Mouse (Mus musculus): ENCODE results near the gene Anxa5. TPM values are rescaled to one million over a fixed set of nuclear protein-coding genes. Genes with fewer than 3 reads are reported as not detected.
A peak's percentile ranks its signal among the peaks of the same experiment; 100 is the strongest.

Gene Anxa5
- polyA plus RNA-seq, 1 experiment = 313 TPM

DNA sequence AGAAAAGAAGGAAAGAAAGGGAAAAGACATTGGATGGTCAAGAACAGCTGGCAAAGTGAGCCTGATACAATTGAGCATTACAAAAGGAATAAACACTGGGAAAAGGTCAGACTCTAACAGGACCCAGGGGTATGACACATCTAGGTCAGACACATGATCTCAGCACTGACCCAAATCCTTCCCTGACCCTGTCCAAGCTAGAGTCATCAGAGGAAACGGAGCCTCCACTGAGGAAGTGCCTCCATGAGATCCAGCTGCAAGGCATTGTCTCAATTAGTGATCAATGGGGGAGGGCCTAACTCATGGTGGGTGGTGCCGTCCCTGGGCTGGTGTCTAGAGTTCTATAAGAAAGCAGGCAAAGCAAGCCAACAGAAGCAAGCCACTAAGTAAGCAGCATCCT, 6.8 kb downstream of the Anxa5 start:
- TF ChIP-seq MAX (IDR thresholded peaks at IDR 0.05; ENCODE audit: low read depth) = no peak
- TF ChIP-seq MYOD1 (IDR thresholded peaks at IDR 0.05; ENCODE audit: control insufficient read depth in 1 of 3, insufficient read length in 2 of 3, low read depth in 2 of 3) = peak in 2 of 3 experiments; percentile 8 to 23
- no peak for TF ChIP-seq USF1 (IDR thresholded peaks at IDR 0.05; ENCODE audit: low read depth)
- H3ac ChIP-seq (ENCODE audit: control insufficient read depth, insufficient read length) = no peak overlapping the region
- H3K79me2 ChIP-seq (ENCODE audit: control insufficient read depth, insufficient read depth) = peaks cover 74% of the 10 kb centered on the region
- peaks cover 12% of the 10 kb centered on the region for H3K36me3 ChIP-seq (ENCODE audit: control insufficient read depth, insufficient read depth)
- H3K4me2 ChIP-seq (ENCODE audit: low read depth) = peak overlapping the region; percentile 55
- H3K4me3 ChIP-seq = no peak overlapping the region
- H3K27me3 ChIP-seq (ENCODE audit: control insufficient read depth, insufficient read depth, insufficient read length) = no peaks in the 10 kb centered on the region

DNA sequence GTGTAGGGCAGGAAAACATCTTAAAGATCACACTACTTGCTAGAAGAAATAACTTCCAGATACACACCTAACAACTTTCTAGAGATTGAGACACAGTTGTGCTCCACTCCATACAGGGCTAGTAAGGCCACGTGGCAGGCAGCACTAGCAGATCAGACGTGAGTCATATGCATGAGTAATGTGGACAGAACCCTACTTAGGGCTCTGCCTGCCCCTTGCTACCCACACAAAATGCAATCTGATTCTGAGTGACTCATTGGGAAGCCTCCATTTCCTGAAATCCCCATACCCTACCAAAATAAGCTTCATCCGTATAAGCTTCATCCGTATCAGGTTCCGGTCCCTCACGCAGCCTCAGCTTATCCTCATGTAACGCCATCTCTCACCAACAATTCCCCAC, 8.1 kb downstream of the Anxa5 start:
- H3ac ChIP-seq (ENCODE audit: control insufficient read depth, insufficient read length) = no peak overlapping the region
- TF ChIP-seq REST (IDR thresholded peaks at IDR 0.05; ENCODE audit: insufficient read depth, insufficient read length) (no peak), E2F4 (IDR thresholded peaks at IDR 0.05; ENCODE audit: insufficient read depth) (no peak), MYOD1 (IDR thresholded peaks at IDR 0.05; ENCODE audit: control insufficient read depth in 1 of 3, insufficient read length in 2 of 3, low read depth in 2 of 3) (peak in 1 of 3 experiments; percentile 30), POLR2AphosphoS2 (IDR thresholded peaks at IDR 0.05; ENCODE audit: insufficient read length, low read depth) (no peak), POLR2A (IDR thresholded peaks at IDR 0.05; ENCODE audit: insufficient read length, low read depth) (peak; percentile 18), USF1 (IDR thresholded peaks at IDR 0.05; ENCODE audit: low read depth) (peak; percentile 95), MYOG (IDR thresholded peaks at IDR 0.05; ENCODE audit: control insufficient read depth in 1 of 3, insufficient read depth in 1 of 3, insufficient read length in 2 of 3, low read depth in 2 of 3) (no peak), TCF12 (IDR thresholded peaks at IDR 0.05; ENCODE audit: insufficient read depth, poor library complexity, severe bottlenecking) (no peak), CEBPB (IDR thresholded peaks at IDR 0.05; ENCODE audit: insufficient read depth, poor library complexity, severe bottlenecking) (peak; percentile 60; the same call in 1 of the 2 replicates), TCF3 (IDR thresholded peaks at IDR 0.05; ENCODE audit: insufficient read length, low read depth) (no peak), MAX (IDR thresholded peaks at IDR 0.05; ENCODE audit: low read depth) (peak; percentile 95), SRF (IDR thresholded peaks at IDR 0.05; ENCODE audit: control insufficient read depth, insufficient read length, low read depth) (peak; percentile 78)
- H3K27me3 ChIP-seq (ENCODE audit: control insufficient read depth, insufficient read depth, insufficient read length) = no peaks in the 10 kb centered on the region
- peak overlapping the region; percentile 82 for H3K4me2 ChIP-seq (ENCODE audit: low read depth)
- H3K79me2 ChIP-seq (ENCODE audit: control insufficient read depth, insufficient read depth) = peaks cover 62% of the 10 kb centered on the region
- no peak overlapping the region for H3K4me3 ChIP-seq
- peaks cover 23% of the 10 kb centered on the region for H3K36me3 ChIP-seq (ENCODE audit: control insufficient read depth, insufficient read depth)

DNA sequence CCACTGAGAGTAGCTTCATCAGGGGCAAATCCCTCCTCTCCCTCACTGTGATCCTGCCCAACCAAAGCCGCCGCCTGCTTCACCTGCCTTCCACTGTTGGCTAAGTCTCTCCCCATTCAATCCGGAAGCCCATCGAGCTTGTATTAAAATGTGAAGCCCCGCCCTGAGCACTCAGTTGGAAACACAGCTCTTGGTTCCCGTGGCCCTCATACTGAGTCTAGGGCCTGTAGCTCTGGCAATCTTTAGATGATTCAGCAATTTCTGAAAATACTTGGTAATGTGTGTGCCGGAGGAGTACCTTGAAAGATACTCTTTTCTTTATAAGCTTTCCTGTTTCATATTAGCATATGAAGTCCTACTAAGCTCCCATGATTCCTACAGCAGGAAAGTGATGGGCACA, 10.2 kb downstream of the Anxa5 start:
- Histone ChIP-seq H3K36me3 (ENCODE audit: control insufficient read depth, insufficient read depth) (peaks cover 41% of the 10 kb centered on the region), H3K27me3 (ENCODE audit: control insufficient read depth, insufficient read depth, insufficient read length) (no peaks in the 10 kb centered on the region), H3K79me2 (ENCODE audit: control insufficient read depth, insufficient read depth) (peaks cover 41% of the 10 kb centered on the region), H3ac (ENCODE audit: control insufficient read depth, insufficient read length) (no peak overlapping the region), H3K4me3 (no peak overlapping the region), H3K4me2 (ENCODE audit: low read depth) (no peak overlapping the region)
- TF ChIP-seq MYOD1 (IDR thresholded peaks at IDR 0.05; ENCODE audit: control insufficient read depth in 1 of 3, insufficient read length in 2 of 3, low read depth in 2 of 3) (no peak), MYOG (IDR thresholded peaks at IDR 0.05; ENCODE audit: control insufficient read depth in 1 of 3, insufficient read depth in 1 of 3, insufficient read length in 2 of 3, low read depth in 2 of 3) (no peak), E2F4 (IDR thresholded peaks at IDR 0.05; ENCODE audit: insufficient read depth) (no peak), SRF (IDR thresholded peaks at IDR 0.05; ENCODE audit: control insufficient read depth, insufficient read length, low read depth) (no peak), CEBPB (IDR thresholded peaks at IDR 0.05; ENCODE audit: insufficient read depth, poor library complexity, severe bottlenecking) (no peak), TCF3 (IDR thresholded peaks at IDR 0.05; ENCODE audit: insufficient read length, low read depth) (no peak), POLR2A (IDR thresholded peaks at IDR 0.05; ENCODE audit: insufficient read length, low read depth) (no peak), TCF12 (IDR thresholded peaks at IDR 0.05; ENCODE audit: insufficient read depth, poor library complexity, severe bottlenecking) (no peak), MAX (IDR thresholded peaks at IDR 0.05; ENCODE audit: low read depth) (no peak), REST (IDR thresholded peaks at IDR 0.05; ENCODE audit: insufficient read depth, insufficient read length) (no peak), POLR2AphosphoS2 (IDR thresholded peaks at IDR 0.05; ENCODE audit: insufficient read length, low read depth) (no peak), USF1 (IDR thresholded peaks at IDR 0.05; ENCODE audit: low read depth) (no peak)

DNA sequence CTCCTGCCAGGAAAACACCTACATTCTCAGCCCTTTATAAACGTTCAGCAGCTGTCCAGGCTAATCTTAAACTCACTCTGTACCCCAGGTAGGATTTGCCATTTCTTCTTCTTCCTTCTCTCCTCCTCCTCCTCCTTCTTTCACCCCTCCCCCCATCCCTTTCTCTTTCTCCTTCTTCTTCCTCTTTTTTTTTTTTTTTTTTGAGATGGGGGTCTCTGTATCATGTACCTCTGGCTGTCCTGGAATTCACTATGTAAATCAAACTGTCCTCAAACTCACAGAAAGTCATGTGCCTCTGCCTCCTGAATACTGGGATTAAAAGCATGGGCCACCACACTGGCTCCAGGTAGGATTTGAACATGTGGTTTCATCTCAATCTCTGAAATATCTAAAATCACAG, 13.3 kb downstream of the Anxa5 start:
- peaks cover 33% of the 10 kb centered on the region for H3K79me2 ChIP-seq (ENCODE audit: control insufficient read depth, insufficient read depth)
- peaks cover 73% of the 10 kb centered on the region for H3K36me3 ChIP-seq (ENCODE audit: control insufficient read depth, insufficient read depth)
- H3K4me2 ChIP-seq (ENCODE audit: low read depth) = no peak overlapping the region
- no peak overlapping the region for H3K4me3 ChIP-seq
- no peak overlapping the region for H3ac ChIP-seq (ENCODE audit: control insufficient read depth, insufficient read length)
- H3K27me3 ChIP-seq (ENCODE audit: control insufficient read depth, insufficient read depth, insufficient read length) = no peaks in the 10 kb centered on the region
- TF ChIP-seq MYOG (IDR thresholded peaks at IDR 0.05; ENCODE audit: control insufficient read depth in 1 of 3, insufficient read depth in 1 of 3, insufficient read length in 2 of 3, low read depth in 2 of 3) = no peak
- TF ChIP-seq CEBPB (IDR thresholded peaks at IDR 0.05; ENCODE audit: insufficient read depth, poor library complexity, severe bottlenecking) = no peak
- no peak for TF ChIP-seq REST (IDR thresholded peaks at IDR 0.05; ENCODE audit: insufficient read depth, insufficient read length)
- TF ChIP-seq TCF3 (IDR thresholded peaks at IDR 0.05; ENCODE audit: insufficient read length, low read depth) = no peak
- TF ChIP-seq USF1 (IDR thresholded peaks at IDR 0.05; ENCODE audit: low read depth) = no peak
- no peak for TF ChIP-seq TCF12 (IDR thresholded peaks at IDR 0.05; ENCODE audit: insufficient read depth, poor library complexity, severe bottlenecking)
- no peak for TF ChIP-seq POLR2AphosphoS2 (IDR thresholded peaks at IDR 0.05; ENCODE audit: insufficient read length, low read depth)
- TF ChIP-seq MAX (IDR thresholded peaks at IDR 0.05; ENCODE audit: low read depth) = no peak
- no peak for TF ChIP-seq MYOD1 (IDR thresholded peaks at IDR 0.05; ENCODE audit: control insufficient read depth in 1 of 3, insufficient read length in 2 of 3, low read depth in 2 of 3)
- TF ChIP-seq SRF (IDR thresholded peaks at IDR 0.05; ENCODE audit: control insufficient read depth, insufficient read length, low read depth) = no peak
- no peak for TF ChIP-seq POLR2A (IDR thresholded peaks at IDR 0.05; ENCODE audit: insufficient read length, low read depth)
- no peak for TF ChIP-seq E2F4 (IDR thresholded peaks at IDR 0.05; ENCODE audit: insufficient read depth)

DNA sequence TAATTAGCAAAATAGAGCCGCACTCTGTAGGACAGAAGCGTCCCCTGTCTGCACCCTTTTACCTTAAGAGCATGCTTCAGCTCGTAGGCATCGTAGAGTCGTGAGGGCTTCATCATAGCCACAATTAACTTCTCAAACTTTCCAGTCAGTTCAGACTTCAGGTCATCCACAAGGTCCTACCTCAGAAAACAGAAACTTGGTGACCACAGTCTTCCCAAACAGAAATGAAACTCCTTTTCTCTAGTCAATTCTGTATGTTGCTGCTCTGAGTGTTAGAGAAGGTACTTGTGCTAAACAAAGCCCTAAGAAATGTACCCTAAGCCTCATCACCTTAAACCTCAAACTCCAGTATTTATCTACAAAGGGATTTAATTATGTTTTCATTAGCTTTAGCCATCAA, 13.9 kb downstream of the Anxa5 start:
- H3ac ChIP-seq (ENCODE audit: control insufficient read depth, insufficient read length) = no peak overlapping the region
- no peak overlapping the region for H3K4me3 ChIP-seq
- H3K79me2 ChIP-seq (ENCODE audit: control insufficient read depth, insufficient read depth) = peaks cover 28% of the 10 kb centered on the region
- H3K27me3 ChIP-seq (ENCODE audit: control insufficient read depth, insufficient read depth, insufficient read length) = no peaks in the 10 kb centered on the region
- peaks cover 78% of the 10 kb centered on the region for H3K36me3 ChIP-seq (ENCODE audit: control insufficient read depth, insufficient read depth)
- H3K4me2 ChIP-seq (ENCODE audit: low read depth) = no peak overlapping the region
- no peak for TF ChIP-seq POLR2AphosphoS2 (IDR thresholded peaks at IDR 0.05; ENCODE audit: insufficient read length, low read depth)
- TF ChIP-seq E2F4 (IDR thresholded peaks at IDR 0.05; ENCODE audit: insufficient read depth) = no peak
- no peak for TF ChIP-seq REST (IDR thresholded peaks at IDR 0.05; ENCODE audit: insufficient read depth, insufficient read length)
- no peak for TF ChIP-seq TCF12 (IDR thresholded peaks at IDR 0.05; ENCODE audit: insufficient read depth, poor library complexity, severe bottlenecking)
- no peak for TF ChIP-seq MAX (IDR thresholded peaks at IDR 0.05; ENCODE audit: low read depth)
- TF ChIP-seq POLR2A (IDR thresholded peaks at IDR 0.05; ENCODE audit: insufficient read length, low read depth) = no peak
- no peak for TF ChIP-seq SRF (IDR thresholded peaks at IDR 0.05; ENCODE audit: control insufficient read depth, insufficient read length, low read depth)
- no peak for TF ChIP-seq MYOD1 (IDR thresholded peaks at IDR 0.05; ENCODE audit: control insufficient read depth in 1 of 3, insufficient read length in 2 of 3, low read depth in 2 of 3)
- no peak for TF ChIP-seq MYOG (IDR thresholded peaks at IDR 0.05; ENCODE audit: control insufficient read depth in 1 of 3, insufficient read depth in 1 of 3, insufficient read length in 2 of 3, low read depth in 2 of 3)
- no peak for TF ChIP-seq USF1 (IDR thresholded peaks at IDR 0.05; ENCODE audit: low read depth)
- TF ChIP-seq TCF3 (IDR thresholded peaks at IDR 0.05; ENCODE audit: insufficient read length, low read depth) = no peak
- TF ChIP-seq CEBPB (IDR thresholded peaks at IDR 0.05; ENCODE audit: insufficient read depth, poor library complexity, severe bottlenecking) = no peak

Measured in myocyte (in vitro differentiated cells).